Mouse (Mus musculus) hindbrain, postnatal 0 days (tissue): ENCODE measurements at regions not wholly inside any gene's neighbourhood (a gene's known extent, or its start where the extent isn't known, plus 50 kb on each side); places are given as distances from the start of the nearest gene placed in this dataset.

Experiments used
- ATAC-seq: fragments of 200-750 bp; cut with Nextera tagmentation; 2 replicates; pipeline ENCODE4 v1.8.0; 2017; ENCODE audit warnings: mild to moderate bottlenecking, moderate TSS enrichment, moderate library complexity
- DNase-seq: peaks from one replicate; pipeline ENCODE4 v3.0.0-alpha.2; 2015; ENCODE audit warnings: low spot score
- H3K27ac ChIP-seq: fragments of 300-500 bp; sonication (generic); 2 replicates; pipeline ENCODE4 v1.5.1; 2014; ENCODE audit warnings: mild to moderate bottlenecking
- H3K27me3 ChIP-seq: fragments of 300-500 bp; sonication (generic); 2 replicates; pipeline ENCODE4 v1.6.1; 2014; ENCODE audit warnings: low read length, mixed read lengths; ENCODE audit not compliant: insufficient read depth
- H3K36me3 ChIP-seq: fragments of 300-500 bp; sonication (generic); 2 replicates; pipeline ENCODE4 v1.6.1; 2014; ENCODE audit warnings: low read length, mixed read lengths; ENCODE audit not compliant: insufficient read depth
- H3K4me1 ChIP-seq: fragments of 300-500 bp; sonication (generic); 2 replicates; pipeline ENCODE4 v1.6.1; 2014; ENCODE audit warnings: antibody characterized with exemption, low read length, mixed read lengths; ENCODE audit not compliant: insufficient read depth
- H3K4me2 ChIP-seq: fragments of 300-500 bp; sonication (generic); 2 replicates; pipeline ENCODE4 v1.6.1; 2014; ENCODE audit warnings: low read depth, mild to moderate bottlenecking, low read length, moderate library complexity, mixed read lengths
- H3K4me3 ChIP-seq: fragments of 300-500 bp; sonication (generic); 2 replicates; pipeline ENCODE4 v1.5.1; 2014; ENCODE audit warnings: low read length
- H3K9ac ChIP-seq: fragments of 300-500 bp; sonication (generic); replicated peaks from 2 replicates; pipeline ENCODE4 v1.6.1; 2014; ENCODE audit warnings: mild to moderate bottlenecking, low read length, moderate library complexity, mixed read lengths
- H3K9me3 ChIP-seq: fragments of 300-500 bp; sonication (generic); 2 replicates; pipeline ENCODE4 v1.6.1; 2016; ENCODE audit warnings: low read length, mixed read lengths
- CTCF ChIP-seq: IDR thresholded peaks from 2 replicates; pipeline ENCODE4 v1.5.1; 2016; ENCODE audit warnings: antibody characterized with exemption, control low read depth, low read depth
- WGBS: fragments of 180-500 bp; shearing (Covaris S2); extraction: QIAGEN DNeasy Blood & Tissue Kit; methylation state at CpG from one replicate; pipeline ENCODE4 v1.1.7; 2014; 5-methylcytosine and 5-hydroxymethylcytosine counted together

DNA sequence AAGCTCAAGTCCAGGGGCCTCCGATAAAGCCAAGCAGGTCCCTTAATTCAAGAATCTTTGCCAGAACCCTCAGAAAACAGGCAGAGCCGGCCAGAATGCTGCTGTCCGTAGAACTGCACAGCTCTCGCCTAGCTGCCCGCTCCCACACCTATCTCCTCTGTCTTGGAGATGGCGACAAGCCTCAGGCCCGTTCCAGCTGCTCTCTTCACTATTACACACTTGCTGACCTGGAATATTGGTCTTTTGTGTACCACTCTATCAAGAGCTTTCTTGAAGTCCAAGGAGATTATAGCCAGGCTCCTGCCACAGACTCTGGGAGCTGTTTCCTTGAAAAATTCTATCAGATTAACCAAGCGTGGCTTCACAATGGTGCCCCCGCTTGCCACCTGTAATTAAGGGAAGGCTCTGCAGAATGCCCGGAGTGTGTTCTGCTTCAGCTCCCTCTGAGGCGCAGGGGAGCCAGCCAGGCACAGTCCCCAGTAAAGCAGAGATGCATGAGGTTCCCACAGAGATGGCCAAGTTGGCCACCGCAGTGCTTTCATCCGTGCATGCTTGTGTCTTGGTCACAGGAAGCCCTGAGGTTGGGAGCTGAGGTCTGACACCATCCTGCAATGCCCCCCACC, 496.8 kb downstream of the Cdh26 start:
- ATAC-seq: no peak
- Histone ChIP-seq H3K4me3 (no peak overlapping the region), H3K4me1 (no peaks in the 10 kb centered on the region), H3K27me3 (no peaks in the 10 kb centered on the region), H3K27ac (no peak overlapping the region), H3K4me2 (no peak overlapping the region), H3K9me3 (no peaks in the 10 kb centered on the region), H3K9ac (no peak overlapping the region), H3K36me3 (no peaks in the 10 kb centered on the region)
- 54% methylated on average over 13 of the region's 13 CpGs for WGBS
- TF ChIP-seq CTCF: no peak
- no peak for DNase-seq

- no peak for DNase-seq
- H3K9ac ChIP-seq: no peak overlapping the region
- 60% methylated on average over 6 of the region's 6 CpGs for whole genome bisulfite sequencing
Observed at GRCm38 (mm10) chr2:178929033-178929432, 498.7 kb downstream of the Cdh26 start.

GRCm38 (mm10) chr2:178930125-178930524, 499.8 kb downstream of the Cdh26 start:
- no peak for ATAC-seq
- Histone ChIP-seq H3K4me1 (no peaks in the 10 kb centered on the region), H3K27me3 (no peaks in the 10 kb centered on the region), H3K9me3 (no peaks in the 10 kb centered on the region), H3K27ac (no peak overlapping the region), H3K4me3 (no peak overlapping the region), H3K4me2 (no peak overlapping the region), H3K36me3 (no peaks in the 10 kb centered on the region), H3K9ac (no peak overlapping the region)
- DNase-seq: no peak
- no peak for TF ChIP-seq CTCF
- WGBS: 65% methylated on average over 2 of the region's 2 CpGs

More at GRCm38 (mm10) chr2:178929033-178929432, 498.7 kb downstream of the Cdh26 start:
- Histone ChIP-seq H3K27ac (no peak overlapping the region), H3K4me3 (no peak overlapping the region), H3K4me2 (no peak overlapping the region), H3K27me3 (no peaks in the 10 kb centered on the region), H3K36me3 (no peaks in the 10 kb centered on the region), H3K4me1 (no peaks in the 10 kb centered on the region), H3K9me3 (no peaks in the 10 kb centered on the region)
- TF ChIP-seq CTCF: no peak
- ATAC-seq: no peak

GRCm38 (mm10) chr2:178948471-178948870, 493.8 kb upstream of the Cdh4 start:
- Histone ChIP-seq H3K9me3 (no peaks in the 10 kb centered on the region), H3K9ac (no peak overlapping the region), H3K36me3 (no peaks in the 10 kb centered on the region), H3K4me1 (no peaks in the 10 kb centered on the region; the same call in 1 of the 2 replicates), H3K4me3 (no peak overlapping the region), H3K27ac (no peak overlapping the region), H3K27me3 (no peaks in the 10 kb centered on the region), H3K4me2 (no peak overlapping the region)
- DNase-seq (no peak), ATAC-seq (no peak)
- WGBS: 69% methylated on average over 6 of the region's 6 CpGs
- no peak for TF ChIP-seq CTCF

DNA sequence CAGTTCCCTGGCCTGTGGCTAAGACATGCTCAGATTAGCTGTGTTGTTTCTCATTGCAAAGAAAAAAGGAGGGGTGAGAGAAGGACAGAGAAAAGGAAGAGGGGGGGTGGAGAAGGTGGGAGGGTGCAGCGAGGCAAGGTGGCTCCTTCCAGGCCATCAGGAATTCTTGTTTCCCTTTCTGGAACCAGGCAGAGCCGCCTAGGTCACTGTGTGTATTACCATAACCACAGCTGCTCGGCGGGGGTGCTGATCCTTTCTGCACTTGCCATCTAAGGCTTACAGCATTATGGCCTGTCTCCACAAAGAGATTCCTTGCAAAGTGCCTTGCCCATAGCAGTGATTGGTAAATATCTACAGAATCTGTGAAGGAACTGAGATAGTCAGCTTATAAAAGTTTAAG, 493.1 kb upstream of the Cdh4 start:
- Histone ChIP-seq H3K4me2 (no peak overlapping the region), H3K36me3 (no peaks in the 10 kb centered on the region), H3K9ac (no peak overlapping the region), H3K9me3 (no peaks in the 10 kb centered on the region), H3K4me1 (no peaks in the 10 kb centered on the region; the same call in 1 of the 2 replicates), H3K4me3 (no peak overlapping the region), H3K27ac (no peak overlapping the region), H3K27me3 (no peaks in the 10 kb centered on the region)
- WGBS: 31% methylated on average over 4 of the region's 4 CpGs
- DNase-seq: no peak
- no peak for TF ChIP-seq CTCF
- ATAC-seq: no peak

DNA sequence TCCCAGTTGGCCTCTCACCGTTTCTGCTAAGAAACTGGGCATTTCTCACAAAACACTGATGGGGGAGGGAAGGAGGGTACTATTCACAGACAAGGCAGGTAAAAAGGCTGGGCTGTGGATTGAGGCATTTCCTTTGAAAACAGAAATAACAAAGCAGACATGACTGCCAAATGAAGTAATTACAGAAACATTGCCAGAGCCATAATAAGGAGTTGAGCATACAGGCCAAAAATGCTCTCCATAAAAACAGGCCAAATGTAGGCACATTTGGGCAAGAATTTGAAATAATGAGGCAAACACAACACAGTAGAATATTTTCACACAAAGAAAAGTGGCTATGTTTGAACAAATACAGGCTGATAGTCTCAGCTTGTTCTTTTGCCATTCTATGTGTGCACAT, 491.9 kb upstream of the Cdh4 start:
- TF ChIP-seq CTCF: no peak
- no peak overlapping the region for H3K9ac ChIP-seq
- H3K27me3 ChIP-seq: no peaks in the 10 kb centered on the region
- no peaks in the 10 kb centered on the region for H3K36me3 ChIP-seq
- no peaks in the 10 kb centered on the region; the same call in 1 of the 2 replicates for H3K4me1 ChIP-seq
- no peak overlapping the region for H3K4me2 ChIP-seq
- WGBS: 33% methylated on average over 1 of the region's 1 CpGs
- no peak overlapping the region for H3K27ac ChIP-seq
- no peak for DNase-seq
- ATAC-seq: no peak
- no peak overlapping the region for H3K4me3 ChIP-seq
- no peaks in the 10 kb centered on the region for H3K9me3 ChIP-seq

DNA sequence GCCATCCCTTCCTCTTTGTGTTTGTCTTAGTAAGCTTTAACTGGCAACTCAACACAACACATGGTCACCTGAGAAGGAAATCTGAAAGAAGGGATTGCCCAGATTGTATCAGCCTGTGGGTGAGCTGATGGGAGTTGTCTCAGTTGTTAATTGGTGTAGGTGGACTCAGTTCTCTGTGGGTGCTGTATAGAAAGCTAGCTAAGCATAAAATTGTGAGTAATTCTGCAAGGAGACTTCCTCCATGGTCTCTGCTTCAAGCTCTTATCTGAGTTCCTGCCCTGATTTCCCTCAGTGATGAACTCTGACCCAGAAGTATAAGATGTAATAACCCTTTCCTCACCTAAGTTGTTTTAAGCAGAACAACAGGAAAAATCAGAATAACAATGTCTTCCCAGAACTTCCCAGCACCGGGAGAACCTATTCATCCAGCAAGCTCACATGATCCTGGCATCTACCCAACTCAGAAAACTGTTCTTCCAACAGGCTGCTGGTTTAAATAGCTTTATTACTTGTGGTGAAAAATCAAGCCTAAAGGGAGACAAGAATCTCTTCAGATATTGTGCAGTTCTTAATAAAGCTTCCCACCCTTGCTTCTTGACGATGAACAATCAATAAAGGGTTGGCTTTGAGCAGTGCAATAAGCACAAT, 487.7 kb upstream of the Cdh4 start:
- ATAC-seq (no peak), DNase-seq (peak; percentile 48)
- Histone ChIP-seq H3K9me3 (no peaks in the 10 kb centered on the region), H3K27me3 (no peaks in the 10 kb centered on the region), H3K9ac (no peak overlapping the region), H3K4me2 (no peak overlapping the region), H3K4me1 (no peaks in the 10 kb centered on the region), H3K4me3 (no peak overlapping the region), H3K36me3 (no peaks in the 10 kb centered on the region), H3K27ac (no peak overlapping the region)
- no peak for TF ChIP-seq CTCF
- 42% methylated on average over 2 of the region's 2 CpGs for WGBS
